Mouse (Mus musculus) intestine, embryonic 16.5 days (tissue): ENCODE results near the gene Mdm2. TPM values are rescaled to one million over a fixed set of nuclear protein-coding genes. Genes with fewer than 3 reads are reported as not detected.
"Not testable (repeated sequence)": the region's sequence is repeated elsewhere in the genome, so short reads cannot be mapped to it uniquely, and the experiment has no call there.

Source experiments
- ATAC-seq: fragments of 200-750 bp; cut with Nextera tagmentation; 2 replicates; pipeline ENCODE4 v1.8.0; 2017; ENCODE audit warnings: moderate TSS enrichment, moderate library complexity
- H3K27ac ChIP-seq: fragments of 300-500 bp; sonication (generic); 2 replicates; pipeline ENCODE4 v1.5.1; 2014; ENCODE audit warnings: mild to moderate bottlenecking, low read length
- H3K27me3 ChIP-seq: fragments of 300-500 bp; sonication (generic); replicated peaks from 2 replicates; pipeline ENCODE4 v1.6.1; 2014; ENCODE audit warnings: low read length, control low read depth, mixed read lengths; ENCODE audit not compliant: control insufficient read depth, insufficient read depth
- H3K36me3 ChIP-seq: fragments of 300-500 bp; sonication (generic); 2 replicates; pipeline ENCODE4 v1.6.1; 2014; ENCODE audit warnings: low read length, control low read depth; ENCODE audit not compliant: control insufficient read depth, insufficient read depth
- H3K4me1 ChIP-seq: fragments of 300-500 bp; sonication (generic); 2 replicates; pipeline ENCODE4 v1.6.1; 2014; ENCODE audit warnings: low read length, control low read depth, mixed read lengths; ENCODE audit not compliant: control insufficient read depth, insufficient read depth
- H3K4me2 ChIP-seq: fragments of 300-500 bp; sonication (generic); 2 replicates; pipeline ENCODE4 v1.6.1; 2014; ENCODE audit warnings: low read depth, low read length, control low read depth
- H3K4me3 ChIP-seq: fragments of 300-500 bp; sonication (generic); 2 replicates; pipeline ENCODE4 v1.5.1; 2014; ENCODE audit warnings: mild to moderate bottlenecking, low read length
- H3K9ac ChIP-seq: fragments of 300-500 bp; sonication (generic); 2 replicates; pipeline ENCODE4 v1.6.1; 2014; ENCODE audit warnings: low read depth, low read length
- H3K9me3 ChIP-seq: fragments of 300-500 bp; sonication (generic); 2 replicates; pipeline ENCODE4 v1.6.1; 2016; ENCODE audit warnings: low read length, control low read depth; ENCODE audit not compliant: control insufficient read depth
- WGBS: fragments of 180-500 bp; shearing (Covaris S2); extraction: QIAGEN DNeasy Blood & Tissue Kit; methylation state at CpG from one replicate; pipeline ENCODE4 v1.1.7; 2014; 5-methylcytosine and 5-hydroxymethylcytosine counted together
- polyA plus RNA-seq: library from polyadenylated mRNA; unstranded; fragments of >200 nt; fragmentation: Nextera tagmentation; extraction: Ambion mirVana; gene quantifications from 2 replicates; pipeline ENCODE4 v1.2.1, GENCODE M21; 2015

Mdm2 gene
- polyA plus RNA-seq, 1 experiment from 2014 or later: 32.4 TPM

DNA sequence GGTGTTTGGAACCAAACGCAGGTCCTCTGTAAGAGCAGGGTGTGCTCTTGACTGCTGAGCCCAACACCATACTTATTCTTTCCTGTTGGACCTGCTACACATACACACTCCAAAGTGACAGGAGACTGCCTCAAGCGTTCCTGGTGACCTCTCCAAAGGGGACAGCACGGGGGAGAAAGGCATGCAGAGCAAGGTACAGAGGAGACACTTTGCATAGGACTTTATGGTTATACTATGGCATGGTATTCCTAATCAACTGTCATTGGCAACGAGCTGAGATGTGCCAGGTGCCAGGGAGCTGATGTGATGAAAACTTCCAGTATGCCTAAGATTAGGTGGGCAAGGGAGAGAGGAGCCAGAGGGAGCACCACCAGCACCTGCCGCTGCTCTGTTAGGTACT is 26.0 kb upstream of the Mdm2 start:
- H3K9ac ChIP-seq: no peak overlapping the region
- 91% methylated on average over 5 of the region's 5 CpGs for WGBS
- H3K27ac ChIP-seq: peak overlapping the region; percentile 28; the same call in 1 of the 2 replicates
- no peaks in the 10 kb centered on the region for H3K9me3 ChIP-seq
- no peaks in the 10 kb centered on the region for H3K4me1 ChIP-seq
- no peak overlapping the region for H3K4me2 ChIP-seq
- no peak for ATAC-seq
- H3K27me3 ChIP-seq: no peaks in the 10 kb centered on the region
- no peaks in the 10 kb centered on the region for H3K36me3 ChIP-seq
- no peak overlapping the region for H3K4me3 ChIP-seq

DNA sequence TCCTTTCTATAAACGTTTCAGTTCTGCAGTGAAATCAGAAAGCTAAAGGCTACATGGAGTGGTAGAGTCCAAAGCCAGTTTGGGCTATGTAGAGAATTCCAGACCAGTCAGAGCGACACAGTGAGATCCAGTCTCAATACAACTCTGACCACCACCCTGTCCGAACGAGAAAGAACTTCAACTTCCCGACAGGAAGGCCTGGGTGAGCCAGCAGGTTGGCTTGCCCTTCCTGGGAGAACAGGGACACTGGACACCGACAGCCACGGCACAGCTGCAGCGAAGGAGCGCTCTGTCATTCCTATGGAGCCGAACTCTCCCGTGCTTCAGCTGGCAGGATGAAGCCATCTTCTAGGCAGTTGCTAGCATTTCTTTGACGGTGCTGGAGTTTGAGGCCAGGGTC is 24.8 kb upstream of the Mdm2 start:
- not testable (repeated sequence) for H3K9me3 ChIP-seq, H3K27ac ChIP-seq, H3K4me3 ChIP-seq, ATAC-seq, H3K9ac ChIP-seq, H3K4me1 ChIP-seq, H3K27me3 ChIP-seq, H3K4me2 ChIP-seq, H3K36me3 ChIP-seq
- WGBS: 90% methylated on average over 11 of the region's 12 CpGs

DNA sequence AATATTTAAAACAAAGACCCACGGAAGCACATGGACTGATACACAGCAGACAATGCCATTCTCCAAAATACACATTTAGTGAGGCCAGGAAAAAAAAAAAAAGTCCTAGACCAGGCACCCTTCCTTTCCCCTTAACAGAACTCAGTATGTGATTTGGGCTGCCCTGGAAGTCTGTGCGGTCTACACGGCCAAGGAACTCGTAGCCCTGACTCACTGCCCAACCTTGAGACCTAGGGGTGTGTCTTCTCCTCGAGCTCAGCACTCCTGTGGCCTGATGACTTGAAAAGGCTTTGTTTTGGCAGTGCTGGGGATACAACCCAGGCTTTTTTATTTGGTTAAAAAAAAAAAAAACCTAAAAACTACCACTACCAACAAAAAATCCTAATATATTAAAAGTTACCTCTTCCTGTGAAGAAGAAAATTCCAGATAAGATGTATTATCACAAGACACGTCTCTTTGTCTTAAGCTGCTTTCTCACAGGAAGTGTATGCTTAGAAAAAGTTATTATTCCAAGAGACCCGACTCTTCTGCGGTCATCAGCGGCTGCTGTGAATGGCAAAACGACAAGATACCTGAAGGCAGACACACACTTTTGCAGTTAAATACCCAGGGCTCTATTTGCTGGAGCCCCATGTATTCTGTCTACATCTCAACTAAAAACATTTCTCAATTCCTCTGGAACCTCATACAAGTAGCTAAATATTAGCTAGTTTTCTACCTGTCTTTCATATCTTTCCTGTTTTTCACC is 23.7 kb upstream of the Mdm2 start:
- H3K9ac ChIP-seq, H3K27me3 ChIP-seq, H3K9me3 ChIP-seq, H3K36me3 ChIP-seq, H3K4me2 ChIP-seq, H3K4me3 ChIP-seq, H3K4me1 ChIP-seq, H3K27ac ChIP-seq: not testable (repeated sequence)
- ATAC-seq: peak; percentile 41; the same call in 1 of the 2 replicates
- 65% methylated on average over 9 of the region's 10 CpGs for WGBS

DNA sequence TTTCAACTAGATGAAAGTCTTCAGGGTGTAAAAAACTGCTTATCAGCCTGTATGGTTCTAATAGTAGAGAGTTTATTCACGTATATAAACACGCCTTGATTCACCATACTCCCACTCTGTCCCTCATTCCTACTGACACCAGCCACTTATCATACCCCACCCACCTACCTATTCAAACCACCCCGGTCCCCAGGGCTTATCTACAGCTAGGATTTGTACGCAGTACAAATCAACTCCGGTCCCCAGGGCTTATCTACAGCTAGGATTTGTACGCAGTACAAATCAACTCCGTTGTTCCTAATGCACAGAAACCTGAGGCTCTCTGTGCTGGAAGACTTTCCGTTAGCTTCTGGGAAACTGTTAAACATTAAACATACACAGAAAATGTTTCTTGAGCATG is 23.1 kb upstream of the Mdm2 start:
- WGBS: 54% methylated on average over 7 of the region's 8 CpGs

DNA sequence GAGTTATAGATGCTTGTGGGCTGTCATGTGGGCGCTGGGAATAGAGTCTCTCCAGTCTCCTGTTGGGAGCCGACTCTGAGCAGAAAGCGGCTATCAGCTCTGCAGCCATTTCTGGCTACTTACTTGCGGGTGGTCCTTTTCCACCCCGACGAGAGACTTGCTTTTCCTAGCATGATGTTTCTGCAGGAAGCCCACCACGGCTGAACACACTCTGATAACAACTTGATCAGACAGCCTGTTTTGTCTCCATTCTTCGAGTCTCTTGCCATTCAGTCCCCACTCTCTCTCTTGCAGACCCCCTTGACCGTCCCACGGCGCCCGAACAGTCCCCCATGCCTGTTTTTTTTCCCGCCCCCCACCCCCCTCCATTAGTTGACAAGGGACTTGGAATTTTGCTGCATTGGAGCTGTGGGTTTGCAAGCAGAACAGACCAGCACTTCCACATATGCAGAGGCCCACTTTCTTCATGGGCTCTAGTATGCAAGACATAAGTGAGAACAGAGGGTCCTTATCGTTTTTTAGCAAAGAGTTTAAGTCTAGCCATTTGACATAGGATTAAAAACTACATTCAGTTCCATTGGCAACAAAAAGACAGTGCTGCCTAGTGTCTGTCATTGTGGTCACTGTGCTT is 22.5 kb upstream of the Mdm2 start:
- H3K4me1 ChIP-seq: no peaks in the 10 kb centered on the region
- no peaks in the 10 kb centered on the region for H3K27me3 ChIP-seq
- H3K36me3 ChIP-seq: no peaks in the 10 kb centered on the region
- H3K4me3 ChIP-seq: no peak overlapping the region
- 81% methylated on average over 14 of the region's 14 CpGs for WGBS
- H3K4me2 ChIP-seq: no peak overlapping the region
- H3K9me3 ChIP-seq: no peaks in the 10 kb centered on the region
- no peak overlapping the region for H3K27ac ChIP-seq
- H3K9ac ChIP-seq: no peak overlapping the region
- ATAC-seq: no peak

More for the DNA sequence above, 23.1 kb upstream of the Mdm2 start:
- not testable (repeated sequence) for H3K9me3 ChIP-seq, H3K27ac ChIP-seq, H3K4me1 ChIP-seq, H3K27me3 ChIP-seq, H3K9ac ChIP-seq, H3K36me3 ChIP-seq, H3K4me2 ChIP-seq, H3K4me3 ChIP-seq
- ATAC-seq: peak; percentile 66

DNA sequence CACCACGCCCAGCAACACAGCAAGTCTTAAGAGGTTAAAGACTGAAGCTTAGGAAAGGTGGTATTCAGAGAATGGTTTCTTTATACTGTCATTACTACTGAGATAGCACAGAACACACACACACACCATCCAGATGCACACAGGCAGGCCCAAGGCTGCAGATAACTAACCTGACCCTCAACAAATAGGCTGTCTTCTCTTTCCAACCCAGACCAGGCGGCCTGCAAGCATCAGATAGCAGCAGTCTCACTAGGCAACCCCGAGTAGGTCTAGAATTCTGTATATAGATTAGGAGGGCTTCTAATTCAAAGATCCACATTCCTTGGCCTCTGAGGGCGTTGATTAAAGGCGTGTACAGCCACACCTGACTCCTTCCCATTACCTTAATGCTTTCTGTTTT is 21.6 kb upstream of the Mdm2 start:
- H3K27ac ChIP-seq: no peak overlapping the region
- WGBS: 80% methylated on average over 5 of the region's 5 CpGs
- no peaks in the 10 kb centered on the region for H3K4me1 ChIP-seq
- H3K9ac ChIP-seq: no peak overlapping the region
- H3K9me3 ChIP-seq: no peaks in the 10 kb centered on the region
- H3K4me2 ChIP-seq: no peak overlapping the region
- no peak overlapping the region for H3K4me3 ChIP-seq
- no peaks in the 10 kb centered on the region for H3K27me3 ChIP-seq
- no peaks in the 10 kb centered on the region for H3K36me3 ChIP-seq
- ATAC-seq: no peak

DNA sequence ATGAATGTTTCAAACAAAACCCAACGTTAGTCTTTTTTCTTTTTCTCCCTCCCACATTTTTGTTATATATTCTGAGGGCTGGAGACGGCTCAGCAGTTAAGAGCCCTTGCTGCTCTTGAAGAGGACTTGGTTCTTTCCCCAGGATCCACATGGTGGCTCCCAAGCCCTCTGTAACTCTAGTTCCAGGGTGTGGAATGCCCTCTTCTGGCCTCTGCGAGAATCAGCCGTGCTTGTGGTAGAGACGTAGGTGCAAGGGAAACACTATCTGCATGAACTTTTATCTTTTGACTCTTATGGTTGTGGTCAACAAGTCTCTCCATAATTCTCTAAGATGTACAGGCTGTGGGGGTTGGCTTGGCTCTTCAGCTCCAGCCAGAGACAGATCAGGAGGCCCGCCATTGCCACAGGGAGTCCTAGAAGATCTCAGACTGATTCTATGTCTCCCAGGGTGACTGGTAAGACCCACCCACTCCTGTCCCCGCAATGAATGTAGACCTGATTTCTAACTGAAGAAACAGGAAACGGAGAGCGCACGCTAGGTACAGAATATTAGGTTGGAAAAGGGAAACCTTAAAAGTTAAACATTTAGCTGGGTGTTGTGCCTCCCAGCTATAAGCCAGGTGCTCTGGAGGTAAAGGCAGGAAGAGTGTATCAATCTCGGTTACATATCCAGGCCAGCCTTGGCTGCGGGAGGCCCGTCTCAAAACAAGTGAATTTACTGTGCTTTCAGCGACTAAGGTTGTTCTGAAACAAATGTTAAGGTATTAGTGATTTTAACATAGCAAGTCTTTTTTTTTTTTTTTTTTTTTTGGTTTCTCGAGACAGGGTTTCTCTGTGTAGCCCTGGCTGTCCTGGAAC is 20.9 kb upstream of the Mdm2 start:
- ATAC-seq: peak; percentile 66; the same call in 1 of the 2 replicates
- H3K27me3 ChIP-seq: no peaks in the 10 kb centered on the region

DNA sequence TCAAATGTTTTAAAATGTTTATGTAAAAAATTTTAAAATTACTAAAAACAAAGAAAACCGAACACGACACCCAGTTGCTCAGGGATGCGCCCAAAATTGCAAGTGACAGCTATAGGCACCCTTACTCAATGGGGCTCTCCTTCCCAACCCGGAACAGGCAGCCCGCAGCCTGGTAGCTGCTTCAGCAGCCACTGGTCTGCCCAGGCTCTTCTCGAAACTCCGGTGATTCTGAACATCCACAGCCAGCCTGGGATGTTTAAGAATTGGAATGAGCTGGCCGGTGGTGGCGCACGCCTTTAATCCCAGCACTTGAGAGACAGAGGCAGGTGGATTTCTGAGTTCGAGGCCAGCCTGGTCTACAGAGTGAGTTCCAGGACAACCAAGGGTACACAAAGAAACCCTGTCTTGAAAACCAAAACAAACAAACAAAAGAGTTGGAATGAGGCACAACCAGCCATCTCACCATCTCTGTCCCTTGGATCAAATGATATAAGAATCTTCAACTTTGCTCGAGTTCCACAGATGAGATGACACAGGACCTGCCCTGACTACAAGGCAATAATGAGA is 20.2 kb upstream of the Mdm2 start:
- H3K27me3 ChIP-seq: no peaks in the 10 kb centered on the region
- no peaks in the 10 kb centered on the region for H3K36me3 ChIP-seq
- no peaks in the 10 kb centered on the region for H3K4me1 ChIP-seq
- no peak overlapping the region for H3K27ac ChIP-seq
- H3K4me3 ChIP-seq: no peak overlapping the region
- no peak for ATAC-seq
- no peak overlapping the region for H3K9ac ChIP-seq
- 94% methylated on average over 12 of the region's 12 CpGs for WGBS
- no peak overlapping the region for H3K4me2 ChIP-seq
- no peaks in the 10 kb centered on the region for H3K9me3 ChIP-seq

More for the DNA sequence above, 20.9 kb upstream of the Mdm2 start:
- no peak overlapping the region for H3K9ac ChIP-seq
- no peak overlapping the region for H3K4me3 ChIP-seq
- no peaks in the 10 kb centered on the region for H3K36me3 ChIP-seq
- 63% methylated on average over 15 of the region's 15 CpGs for WGBS
- no peak overlapping the region for H3K4me2 ChIP-seq
- H3K9me3 ChIP-seq: no peaks in the 10 kb centered on the region
- no peaks in the 10 kb centered on the region for H3K4me1 ChIP-seq
- H3K27ac ChIP-seq: no peak overlapping the region

DNA sequence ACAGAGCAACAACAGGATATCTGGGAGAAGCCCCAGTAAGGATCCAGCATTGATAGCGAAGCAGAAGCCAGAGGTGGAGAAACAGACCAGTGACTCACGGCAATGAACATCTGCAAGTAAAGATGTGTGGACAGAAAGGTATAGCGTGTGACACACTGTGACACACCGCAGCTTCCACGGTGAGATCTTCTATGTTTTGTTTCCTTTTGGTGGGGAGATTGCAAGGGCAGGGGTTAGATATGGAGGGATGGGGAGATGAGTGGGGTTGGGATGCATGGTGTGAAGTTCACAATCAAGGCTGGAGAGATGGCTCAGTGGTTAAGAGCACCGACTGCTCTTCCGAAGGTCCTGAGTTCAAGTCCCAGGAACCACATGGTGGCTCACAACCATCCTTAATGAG is 19.6 kb upstream of the Mdm2 start:
- WGBS: 94% methylated on average over 7 of the region's 7 CpGs
- no peak for ATAC-seq

More for the DNA sequence above, 19.6 kb upstream of the Mdm2 start:
- Histone ChIP-seq H3K4me1 (no peaks in the 10 kb centered on the region), H3K36me3 (no peaks in the 10 kb centered on the region), H3K9ac (no peak overlapping the region), H3K27me3 (no peaks in the 10 kb centered on the region), H3K4me3 (no peak overlapping the region), H3K27ac (no peak overlapping the region), H3K4me2 (no peak overlapping the region), H3K9me3 (no peaks in the 10 kb centered on the region)
